Mouse (Mus musculus) thymus, postnatal 36 days (tissue): ENCODE data around the gene Zdhhc21.

Experiments used
- DNase-seq, 2 experiments: peaks; one replicate each; pipeline ENCODE4 v3.0.0; 2022; ENCODE audit warnings: mixed read lengths in 2 of 2

Zdhhc21 gene

DNA sequence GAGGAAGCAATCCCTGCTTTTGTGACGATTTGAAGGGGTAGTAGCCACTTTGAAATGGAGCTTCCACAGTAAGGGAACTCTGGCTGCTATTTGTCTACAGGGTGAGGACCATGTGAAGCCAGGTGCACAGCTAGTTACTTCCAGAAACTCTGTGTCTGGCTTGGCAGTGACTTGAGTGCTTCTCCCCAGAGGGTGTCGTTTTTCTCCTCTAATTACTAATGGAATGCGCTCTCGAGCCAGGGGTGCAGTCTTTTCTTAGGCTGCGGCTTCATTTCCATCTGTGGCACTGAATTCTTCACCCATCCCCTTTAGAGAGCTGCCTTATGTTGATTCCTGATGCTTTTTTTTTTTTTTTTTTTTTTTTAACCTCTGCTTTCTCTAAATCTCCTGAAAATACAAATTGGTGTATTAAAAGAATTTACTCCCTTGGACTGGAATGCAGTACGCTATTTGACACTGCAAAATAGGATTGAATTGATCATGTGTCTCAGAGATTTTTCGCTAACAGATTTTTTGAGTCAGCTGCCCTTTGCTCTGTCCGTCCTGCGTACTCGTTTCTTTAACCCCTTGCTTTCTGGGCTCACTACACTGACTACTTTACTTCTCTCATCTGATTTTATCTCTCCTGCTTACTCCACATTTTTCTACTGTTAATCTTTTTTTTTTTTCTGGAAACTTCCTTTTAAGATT lies 97.2 kb downstream of the Zdhhc21 start:
- no peak for DNase-seq

DNA sequence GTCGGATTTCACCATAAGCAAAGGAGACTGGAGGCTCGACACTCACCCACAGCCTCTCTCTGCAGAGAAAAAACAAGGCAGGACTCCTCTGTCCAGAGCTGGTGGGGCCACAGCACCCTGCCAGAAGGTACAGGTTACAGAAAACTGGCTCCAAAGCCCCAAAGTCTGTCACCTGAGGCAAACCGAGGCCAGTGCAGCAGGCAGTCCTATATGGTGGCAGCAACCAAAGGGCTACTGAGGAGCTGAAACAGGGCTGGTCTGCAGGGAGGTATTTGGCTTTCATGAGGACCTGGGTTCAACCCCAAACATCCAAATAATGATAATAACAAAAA lies 103.5 kb downstream of the Zdhhc21 start:
- DNase-seq: no peak

DNA sequence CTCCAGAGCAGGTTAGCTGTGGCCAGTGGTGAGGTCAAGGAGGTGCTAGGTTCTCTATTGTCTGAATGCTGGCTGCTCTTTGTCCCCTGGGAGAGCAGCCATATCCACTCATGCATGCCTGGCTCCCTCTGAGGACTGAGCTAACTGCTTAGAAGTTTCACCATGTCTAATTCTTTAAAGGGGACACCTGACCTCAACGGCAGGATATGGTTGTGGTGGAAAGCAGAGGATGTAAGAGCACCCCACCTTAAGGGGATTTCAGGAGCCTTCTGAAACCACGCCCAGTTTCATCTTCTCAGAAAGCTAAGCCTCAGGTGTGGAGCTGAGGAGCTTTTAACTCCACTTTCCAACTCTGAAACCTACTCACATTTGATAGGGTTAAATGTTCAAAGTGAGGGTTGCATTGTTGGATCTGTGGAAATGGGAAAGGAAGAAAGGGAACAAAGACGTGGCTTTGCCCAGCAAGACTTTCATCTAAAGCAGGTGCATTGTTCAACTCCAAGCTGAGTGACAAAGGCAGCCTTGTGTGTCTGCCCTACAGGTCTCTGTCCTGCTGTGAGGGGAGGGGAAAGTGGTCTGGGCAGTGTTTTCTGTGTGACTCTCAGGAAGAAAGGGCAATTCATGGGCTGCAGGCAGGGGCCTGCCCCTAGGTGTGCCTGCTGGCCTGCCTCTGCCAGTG lies 104.0 kb downstream of the Zdhhc21 start:
- no peak for DNase-seq
